Mouse (Mus musculus) intestine, postnatal 0 days (tissue): ENCODE results near the gene Qars. TPM values are rescaled to one million over a fixed set of nuclear protein-coding genes. Genes with fewer than 3 reads are reported as not detected.

Experiments used
- ATAC-seq: fragments of 200-750 bp; cut with Nextera tagmentation; 2 replicates; pipeline ENCODE4 v1.8.0; 2017; ENCODE audit warnings: mild to moderate bottlenecking, moderate TSS enrichment, moderate library complexity
- H3K27ac ChIP-seq: fragments of 300-500 bp; sonication (generic); 2 replicates; pipeline ENCODE4 v1.5.1; 2014; ENCODE audit warnings: mild to moderate bottlenecking, low read depth, low read length, moderate library complexity
- H3K27me3 ChIP-seq: fragments of 300-500 bp; sonication (generic); replicated peaks from 2 replicates; pipeline ENCODE4 v1.6.1; 2014; ENCODE audit warnings: low read length, mixed read lengths; ENCODE audit not compliant: control insufficient read depth, insufficient read depth
- H3K36me3 ChIP-seq: fragments of 300-500 bp; sonication (generic); 2 replicates; pipeline ENCODE4 v1.6.1; 2014; ENCODE audit warnings: mild to moderate bottlenecking, moderate library complexity; ENCODE audit not compliant: control insufficient read depth, insufficient read depth
- H3K4me1 ChIP-seq: fragments of 300-500 bp; sonication (generic); replicated peaks from 2 replicates; pipeline ENCODE4 v1.6.1; 2014; ENCODE audit warnings: antibody characterized with exemption, low read length, mixed read lengths; ENCODE audit not compliant: control insufficient read depth, insufficient read depth
- H3K4me2 ChIP-seq: fragments of 300-500 bp; sonication (generic); replicated peaks from 2 replicates; pipeline ENCODE4 v1.6.1; 2014; ENCODE audit warnings: low read depth, mild to moderate bottlenecking, moderate library complexity
- H3K4me3 ChIP-seq: fragments of 300-500 bp; sonication (generic); 2 replicates; pipeline ENCODE4 v1.5.1; 2014; ENCODE audit warnings: low read depth, low read length
- H3K9ac ChIP-seq: fragments of 300-500 bp; sonication (generic); 2 replicates; pipeline ENCODE4 v1.6.1; 2014; ENCODE audit warnings: mild to moderate bottlenecking, low read depth, low read length
- H3K9me3 ChIP-seq: fragments of 300-500 bp; sonication (generic); 2 replicates; pipeline ENCODE4 v1.6.1; 2016; ENCODE audit warnings: mixed run types; ENCODE audit not compliant: control insufficient read depth
- CTCF ChIP-seq: sonication (generic); IDR thresholded peaks from 2 replicates; pipeline ENCODE4 v1.5.1; 2016; ENCODE audit warnings: low read depth, mild to moderate bottlenecking, control low read depth, antibody characterized with exemption, moderate library complexity
- WGBS: fragments of 180-500 bp; shearing (Covaris S2); extraction: QIAGEN DNeasy Blood & Tissue Kit; methylation state at CpG from one replicate; pipeline ENCODE4 v1.1.7; 2014; 5-methylcytosine and 5-hydroxymethylcytosine counted together
- polyA plus RNA-seq: library from polyadenylated mRNA; unstranded; fragments of >200 nt; fragmentation: Nextera tagmentation; extraction: Ambion mirVana; gene quantifications from 2 replicates; pipeline ENCODE4 v1.2.1, GENCODE M21; 2015

Qars gene
- polyA plus RNA-seq, 1 experiment from 2014 or later: 66.4 TPM

DNA sequence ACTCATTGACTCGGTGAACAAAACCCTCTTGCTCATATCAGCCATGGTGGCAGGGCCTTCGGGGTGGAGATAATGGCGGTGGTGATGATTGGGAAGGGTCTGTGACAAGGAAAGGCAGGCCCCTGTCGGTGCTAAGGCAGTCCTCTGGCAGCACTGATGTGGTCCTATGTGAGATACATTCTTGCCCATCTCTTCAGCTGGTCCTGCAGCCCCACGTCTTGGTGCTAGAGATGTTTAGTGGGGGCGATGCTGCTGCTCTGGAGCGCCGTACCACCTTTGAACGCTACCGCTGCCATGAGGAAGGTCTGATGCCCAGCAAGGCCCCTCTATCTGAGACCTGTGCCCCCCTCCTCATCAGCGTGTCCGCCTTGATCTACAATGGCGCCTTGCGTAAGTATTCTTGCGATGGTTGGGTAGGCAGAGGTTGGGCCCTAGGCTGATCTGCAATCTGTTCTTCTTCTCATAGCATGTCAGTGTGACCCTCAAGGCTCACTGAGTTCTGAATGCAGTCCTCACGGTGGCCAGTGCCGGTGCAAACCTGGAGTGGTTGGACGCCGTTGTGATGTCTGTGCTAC lies 22.1 kb upstream of the Qars start:
- Histone ChIP-seq H3K36me3 (peaks cover 68% of the 10 kb centered on the region), H3K4me2 (no peak overlapping the region), H3K9ac (no peak overlapping the region), H3K27ac (no peak overlapping the region), H3K9me3 (no peaks in the 10 kb centered on the region), H3K27me3 (no peaks in the 10 kb centered on the region), H3K4me1 (0 out of 2 replicates have a peak, but pooled peaks cover under 1% of the 10 kb centered on the region), H3K4me3 (no peak overlapping the region)
- no peak for ATAC-seq
- 92% methylated on average over 19 of the region's 19 CpGs for WGBS
- no peak for TF ChIP-seq CTCF

DNA sequence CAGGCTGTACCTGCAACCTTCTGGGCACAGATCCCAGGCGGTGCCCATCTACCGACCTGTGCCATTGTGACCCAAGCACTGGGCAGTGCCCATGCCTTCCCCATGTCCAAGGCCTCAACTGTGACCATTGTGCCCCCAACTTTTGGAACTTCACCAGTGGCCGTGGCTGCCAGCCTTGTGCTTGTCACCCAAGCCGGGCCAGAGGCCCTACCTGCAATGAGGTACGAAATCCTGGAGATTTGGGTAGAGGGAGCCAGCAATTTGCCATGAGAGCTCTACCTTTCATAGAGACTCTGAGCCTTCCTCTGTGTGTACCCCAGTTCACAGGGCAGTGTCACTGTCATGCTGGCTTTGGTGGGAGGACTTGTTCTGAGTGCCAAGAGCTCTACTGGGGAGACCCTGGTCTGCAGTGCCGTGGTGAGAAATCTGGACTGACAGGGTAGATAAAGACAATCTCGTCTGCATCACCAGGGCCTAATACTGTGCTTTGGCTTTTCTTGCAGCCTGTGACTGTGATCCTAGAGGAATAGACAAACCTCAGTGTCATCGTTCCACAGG lies 20.5 kb upstream of the Qars start:
- no peak for ATAC-seq
- no peaks in the 10 kb centered on the region; the same call in 1 of the 2 replicates for H3K4me1 ChIP-seq
- H3K27me3 ChIP-seq: no peaks in the 10 kb centered on the region
- H3K9ac ChIP-seq: no peak overlapping the region
- peaks cover 61% of the 10 kb centered on the region for H3K36me3 ChIP-seq
- TF ChIP-seq CTCF: no peak
- H3K9me3 ChIP-seq: no peaks in the 10 kb centered on the region
- H3K27ac ChIP-seq: no peak overlapping the region
- WGBS: 92% methylated on average over 8 of the region's 8 CpGs
- no peak overlapping the region for H3K4me3 ChIP-seq
- H3K4me2 ChIP-seq: no peak overlapping the region

DNA sequence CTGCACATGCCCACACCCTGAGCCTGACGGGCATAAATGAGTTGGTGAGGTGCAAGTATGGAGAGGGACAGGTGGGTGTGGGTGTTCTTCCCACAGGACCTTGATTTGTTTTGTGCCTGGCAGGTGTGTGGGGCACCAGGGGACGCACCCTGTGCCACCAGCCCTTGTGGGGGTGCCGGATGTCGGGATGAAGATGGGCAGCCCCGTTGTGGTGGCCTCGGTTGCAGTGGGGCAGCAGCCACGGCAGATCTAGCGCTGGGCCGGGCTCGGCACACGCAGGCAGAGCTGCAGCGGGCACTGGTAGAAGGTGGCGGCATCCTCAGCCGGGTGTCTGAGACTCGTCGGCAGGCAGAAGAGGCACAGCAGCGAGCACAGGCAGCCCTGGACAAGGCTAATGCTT lies 19.1 kb upstream of the Qars start:
- Histone ChIP-seq H3K36me3 (peaks cover 58% of the 10 kb centered on the region), H3K4me3 (no peak overlapping the region), H3K4me2 (no peak overlapping the region), H3K9me3 (no peaks in the 10 kb centered on the region), H3K9ac (no peak overlapping the region), H3K4me1 (no peaks in the 10 kb centered on the region; the same call in 1 of the 2 replicates), H3K27ac (no peak overlapping the region), H3K27me3 (no peaks in the 10 kb centered on the region)
- no peak for TF ChIP-seq CTCF
- ATAC-seq: no peak
- 94% methylated on average over 17 of the region's 17 CpGs for WGBS

DNA sequence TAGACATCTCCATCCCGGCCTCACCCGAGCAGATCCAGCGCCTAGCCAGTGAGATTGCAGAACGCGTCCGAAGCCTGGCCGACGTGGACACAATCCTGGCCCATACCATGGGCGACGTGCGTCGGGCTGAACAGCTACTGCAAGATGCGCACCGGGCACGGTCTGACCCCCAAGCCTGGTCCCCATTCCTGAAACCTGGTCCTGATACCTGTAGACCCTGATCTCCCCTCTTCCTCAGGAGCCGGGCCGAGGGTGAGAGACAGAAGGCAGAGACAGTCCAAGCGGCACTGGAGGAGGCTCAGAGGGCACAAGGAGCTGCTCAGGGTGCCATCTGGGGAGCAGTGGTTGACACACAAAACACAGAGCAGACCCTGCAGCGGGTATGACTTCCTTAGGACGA lies 18.3 kb upstream of the Qars start:
- Histone ChIP-seq H3K36me3 (peaks cover 59% of the 10 kb centered on the region), H3K4me1 (no peaks in the 10 kb centered on the region; the same call in 1 of the 2 replicates), H3K4me2 (no peak overlapping the region), H3K4me3 (no peak overlapping the region), H3K27me3 (no peaks in the 10 kb centered on the region), H3K9ac (no peak overlapping the region), H3K9me3 (no peaks in the 10 kb centered on the region), H3K27ac (0 out of 2 replicates have a peak overlapping the region, but pooled peaks have one; percentile 92)
- WGBS: 96% methylated on average over 20 of the region's 20 CpGs
- ATAC-seq: no peak
- TF ChIP-seq CTCF: no peak

DNA sequence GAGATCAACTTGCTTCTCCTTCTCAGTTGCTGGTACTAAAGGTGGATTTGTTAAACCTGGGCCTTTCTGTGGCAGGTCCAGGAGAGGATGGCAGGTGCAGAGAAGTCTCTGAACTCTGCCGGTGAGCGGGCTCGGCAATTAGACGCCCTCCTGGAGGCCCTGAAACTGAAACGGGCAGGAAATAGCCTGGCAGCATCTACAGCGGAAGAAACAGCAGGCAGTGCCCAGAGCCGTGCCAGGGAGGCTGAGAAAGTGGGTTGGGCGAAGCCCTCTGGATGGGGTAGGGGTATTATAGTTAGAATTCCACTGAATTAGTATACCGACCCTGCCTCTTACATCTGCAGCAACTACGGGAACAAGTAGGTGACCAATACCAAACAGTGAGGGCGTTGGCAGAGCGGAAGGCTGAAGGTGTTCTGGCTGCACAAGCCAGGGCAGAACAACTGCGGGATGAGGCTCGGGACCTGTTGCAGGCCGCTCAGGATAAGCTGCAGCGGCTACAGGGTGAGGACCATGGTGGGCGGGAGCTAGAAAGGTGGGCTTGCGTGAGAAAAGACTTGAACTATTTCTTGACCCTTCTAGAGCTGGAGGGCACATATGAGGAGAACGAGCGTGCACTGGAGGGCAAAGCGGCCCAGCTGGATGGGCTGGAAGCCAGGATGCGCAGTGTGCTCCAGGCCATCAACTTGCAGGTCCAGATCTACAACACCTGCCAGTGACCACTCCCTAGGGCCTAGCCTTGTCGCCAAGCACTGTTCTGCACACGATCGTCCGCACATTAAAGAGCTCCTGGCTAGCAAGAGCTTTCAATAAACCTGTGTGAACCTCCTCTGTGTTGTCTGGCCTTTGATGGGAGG lies 17.6 kb upstream of the Qars start:
- Histone ChIP-seq H3K9me3 (no peaks in the 10 kb centered on the region), H3K4me3 (peak overlapping the region; percentile 67), H3K4me1 (no peaks in the 10 kb centered on the region; the same call in 1 of the 2 replicates), H3K9ac (no peak overlapping the region; the same call in 1 of the 2 replicates), H3K4me2 (peak overlapping the region; percentile 83), H3K27ac (peak overlapping the region; percentile 92), H3K27me3 (no peaks in the 10 kb centered on the region), H3K36me3 (peaks cover 62% of the 10 kb centered on the region)
- WGBS: 56% methylated on average over 26 of the region's 26 CpGs
- TF ChIP-seq CTCF: no peak
- no peak; the same call in 1 of the 2 replicates for ATAC-seq
